Mouse (Mus musculus): ENCODE measurements around the gene Lsm14b.

GRCm38 (mm10) chr2:180027768-180028167 is 3.0 kb downstream of the Lsm14b start:
- TF ChIP-seq MAFK (IDR thresholded peaks at IDR 0.05; ENCODE audit: insufficient read depth, low read depth, low read length): no peak
- no peak for TF ChIP-seq ZC3H11A (IDR thresholded peaks at IDR 0.05; ENCODE audit: borderline replicate concordance, low read depth, low read length)

Data from ES-E14 (cell line).